Mouse (Mus musculus): Measurements from ENCODE around the gene Resf1. TPM values are rescaled to one million over a fixed set of nuclear protein-coding genes. Genes with fewer than 3 reads are reported as not detected.

Gene Resf1
- total and polyA plus RNA-seq, 2 experiments from 2014 or later, result 25.5 to 27.7 TPM

DNA sequence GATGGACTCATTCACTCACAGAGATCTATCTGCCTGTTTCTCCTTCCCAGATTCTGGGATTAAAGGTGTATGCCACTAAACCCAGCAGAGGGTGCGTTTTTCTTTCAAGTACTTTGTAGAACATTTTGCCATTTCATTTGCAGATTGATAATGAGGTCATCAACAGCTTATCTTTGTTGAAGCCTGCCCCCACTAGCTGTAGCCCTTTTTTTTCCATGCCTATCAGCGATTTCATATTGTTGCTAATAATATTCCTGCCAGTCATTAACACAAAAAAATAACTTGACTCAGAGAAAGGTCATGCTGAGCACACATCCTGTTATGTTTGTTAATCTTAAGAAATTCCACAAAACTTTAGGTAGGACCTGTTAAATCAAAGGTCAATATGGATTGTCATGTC, 2.1 kb upstream of the Resf1 start:
- TF ChIP-seq CTCF (IDR thresholded peaks at IDR 0.05), result no peak
- no peaks in the 10 kb centered on the region for H3K36me3 ChIP-seq (ENCODE audit: insufficient read depth, low read length)
- peaks cover 5% of the 10 kb centered on the region; the same call in 1 of the 2 replicates for H3K4me1 ChIP-seq (ENCODE audit: insufficient read depth, low read length)
- no peak overlapping the region for H3K4me3 ChIP-seq (ENCODE audit: low read depth, low read length)
- 91% methylated on average over 2 of the region's 2 CpGs for WGBS
- ATAC-seq (ENCODE audit: low FRiP score) (no peak), DNase-seq (ENCODE audit: low spot score) (no peak)
- H3K27me3 ChIP-seq (ENCODE audit: insufficient read depth, low read length), result no peaks in the 10 kb centered on the region
- H3K9me3 ChIP-seq (ENCODE audit: low read length), result no peaks in the 10 kb centered on the region
- H3K4me2 ChIP-seq (ENCODE audit: low read depth, low read length, poor library complexity, severe bottlenecking), result no peak overlapping the region
- no peak overlapping the region for H3K27ac ChIP-seq (ENCODE audit: low read depth, low read length)
- no peak overlapping the region for H3K9ac ChIP-seq (replicated peaks; ENCODE audit: low read length, poor library complexity, severe bottlenecking)

DNA sequence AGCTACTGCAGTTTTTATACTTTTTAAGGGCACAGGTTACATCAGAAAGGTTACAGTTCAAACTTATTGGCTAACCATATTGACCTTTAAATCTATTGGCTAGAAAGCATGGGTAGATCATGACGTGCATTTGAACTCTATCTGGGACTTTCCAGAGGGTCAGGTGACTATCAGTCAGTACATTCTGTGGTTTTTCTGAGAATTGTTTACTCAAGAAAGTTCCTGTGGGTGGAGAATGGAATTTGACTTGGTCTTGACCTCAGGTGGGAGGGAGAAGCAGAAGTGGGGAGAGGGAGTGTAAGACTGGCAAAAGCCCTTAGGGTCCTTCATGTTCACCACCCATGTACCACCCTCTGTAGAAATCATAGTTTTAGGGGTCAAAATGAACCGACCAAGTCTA, 1.4 kb upstream of the Resf1 start:
- no peaks in the 10 kb centered on the region for H3K36me3 ChIP-seq (ENCODE audit: insufficient read depth, low read length)
- H3K27me3 ChIP-seq (ENCODE audit: insufficient read depth, low read length), result no peaks in the 10 kb centered on the region
- no peaks in the 10 kb centered on the region for H3K9me3 ChIP-seq (ENCODE audit: low read length)
- TF ChIP-seq CTCF (IDR thresholded peaks at IDR 0.05), result no peak
- no peak overlapping the region for H3K4me2 ChIP-seq (ENCODE audit: low read depth, low read length, poor library complexity, severe bottlenecking)
- ATAC-seq (ENCODE audit: low FRiP score) (no peak), DNase-seq (ENCODE audit: low spot score) (no peak)
- WGBS, result 80% methylated on average over 2 of the region's 2 CpGs
- no peak overlapping the region for H3K9ac ChIP-seq (replicated peaks; ENCODE audit: low read length, poor library complexity, severe bottlenecking)
- no peak overlapping the region for H3K27ac ChIP-seq (ENCODE audit: low read depth, low read length)
- H3K4me1 ChIP-seq (ENCODE audit: insufficient read depth, low read length), result peaks cover 5% of the 10 kb centered on the region; the same call in 1 of the 2 replicates
- no peak overlapping the region for H3K4me3 ChIP-seq (ENCODE audit: low read depth, low read length)

DNA sequence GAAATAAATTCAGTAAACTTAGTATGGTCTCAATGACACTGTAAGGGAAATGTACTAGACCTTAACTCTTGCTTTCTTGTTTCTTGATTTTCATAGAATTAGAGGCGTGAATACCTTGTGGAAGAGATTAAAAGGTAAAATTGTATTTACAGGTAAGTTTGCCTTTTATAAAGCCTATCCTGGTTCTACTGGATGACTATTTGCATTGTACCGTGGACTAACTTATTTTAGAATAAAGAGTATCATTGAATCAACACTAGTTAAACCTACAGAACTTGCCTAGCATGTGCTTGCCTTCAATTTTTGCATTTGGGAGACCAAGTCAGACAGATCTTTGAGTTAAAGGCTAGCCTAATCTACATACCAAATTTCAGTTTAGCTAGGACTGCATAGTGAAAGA, 1.0 kb downstream of the Resf1 start:
- H3K4me2 ChIP-seq (ENCODE audit: low read depth, low read length, poor library complexity, severe bottlenecking), result peak overlapping the region; percentile 46
- WGBS, result 61% methylated on average over 2 of the region's 2 CpGs
- peak overlapping the region; percentile 97 for H3K4me3 ChIP-seq (ENCODE audit: low read depth, low read length)

DNA sequence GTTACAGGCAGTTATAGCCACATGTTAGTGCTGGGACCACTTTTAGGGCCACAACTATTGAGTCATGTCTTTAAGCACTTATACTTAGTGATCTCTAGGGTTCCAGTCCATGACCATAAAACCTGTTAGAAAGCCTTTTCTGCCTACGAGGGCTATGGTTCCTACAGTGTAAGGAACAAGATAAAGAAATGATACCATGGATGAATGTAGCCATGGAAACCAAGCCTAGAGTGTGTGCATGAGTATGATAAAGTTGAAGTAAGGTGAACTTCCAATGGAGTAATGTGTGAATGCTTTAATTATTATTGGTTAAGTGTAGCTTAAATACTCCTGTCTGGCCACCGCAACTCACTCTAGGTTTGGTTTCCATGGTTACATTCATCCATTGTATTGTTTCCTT, 1.8 kb downstream of the Resf1 start:
- Histone ChIP-seq H3K4me1 (ENCODE audit: insufficient read depth, low read length) (peaks cover 5% of the 10 kb centered on the region; the same call in 1 of the 2 replicates), H3K4me3 (ENCODE audit: low read depth, low read length) (no peak overlapping the region), H3K4me2 (ENCODE audit: low read depth, low read length, poor library complexity, severe bottlenecking) (peak overlapping the region; percentile 46; the same call in 1 of the 2 replicates), H3K27me3 (ENCODE audit: insufficient read depth, low read length) (no peaks in the 10 kb centered on the region), H3K36me3 (ENCODE audit: insufficient read depth, low read length) (peaks cover 6% of the 10 kb centered on the region; the same call in 1 of the 2 replicates), H3K27ac (ENCODE audit: low read depth, low read length) (no peak overlapping the region), H3K9me3 (ENCODE audit: low read length) (no peaks in the 10 kb centered on the region), H3K9ac (replicated peaks; ENCODE audit: low read length, poor library complexity, severe bottlenecking) (no peak overlapping the region)
- no peak for TF ChIP-seq CTCF (IDR thresholded peaks at IDR 0.05)
- 75% methylated on average over 2 of the region's 2 CpGs for WGBS
- DNase-seq (ENCODE audit: low spot score) (no peak), ATAC-seq (ENCODE audit: low FRiP score) (no peak)

More for the DNA sequence above, 1.0 kb downstream of the Resf1 start:
- ATAC-seq (ENCODE audit: low FRiP score) (no peak), DNase-seq (ENCODE audit: low spot score) (no peak)
- H3K27ac ChIP-seq (ENCODE audit: low read depth, low read length), result no peak overlapping the region
- H3K27me3 ChIP-seq (ENCODE audit: insufficient read depth, low read length), result no peaks in the 10 kb centered on the region
- TF ChIP-seq CTCF (IDR thresholded peaks at IDR 0.05), result no peak
- H3K36me3 ChIP-seq (ENCODE audit: insufficient read depth, low read length), result no peaks in the 10 kb centered on the region
- H3K9me3 ChIP-seq (ENCODE audit: low read length), result no peaks in the 10 kb centered on the region
- peaks cover 5% of the 10 kb centered on the region; the same call in 1 of the 2 replicates for H3K4me1 ChIP-seq (ENCODE audit: insufficient read depth, low read length)
- H3K9ac ChIP-seq (replicated peaks; ENCODE audit: low read length, poor library complexity, severe bottlenecking), result peak overlapping the region; percentile 99; the same call in 1 of the 2 replicates

DNA sequence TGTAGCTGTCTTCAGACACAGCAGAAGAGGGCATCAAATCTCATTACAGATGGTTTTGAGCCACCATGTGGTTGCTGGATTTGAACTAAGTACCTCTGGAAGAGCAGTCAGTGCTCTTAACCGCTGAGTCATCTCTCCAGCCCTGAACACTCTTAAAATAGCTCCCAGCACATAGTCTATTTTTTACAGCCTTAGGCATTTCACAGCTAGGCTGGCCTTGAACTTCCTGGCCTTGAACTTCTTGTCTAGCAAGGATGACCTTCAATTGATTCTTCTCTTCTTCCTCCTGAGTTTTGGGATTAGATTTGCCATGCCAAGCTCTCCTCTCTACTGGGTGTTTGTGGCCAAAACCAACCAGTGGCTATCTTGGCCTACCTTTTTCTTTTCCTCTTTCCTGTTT, 2.6 kb downstream of the Resf1 start:
- Histone ChIP-seq H3K9me3 (ENCODE audit: low read length) (no peaks in the 10 kb centered on the region), H3K4me3 (ENCODE audit: low read depth, low read length) (no peak overlapping the region)

DNA sequence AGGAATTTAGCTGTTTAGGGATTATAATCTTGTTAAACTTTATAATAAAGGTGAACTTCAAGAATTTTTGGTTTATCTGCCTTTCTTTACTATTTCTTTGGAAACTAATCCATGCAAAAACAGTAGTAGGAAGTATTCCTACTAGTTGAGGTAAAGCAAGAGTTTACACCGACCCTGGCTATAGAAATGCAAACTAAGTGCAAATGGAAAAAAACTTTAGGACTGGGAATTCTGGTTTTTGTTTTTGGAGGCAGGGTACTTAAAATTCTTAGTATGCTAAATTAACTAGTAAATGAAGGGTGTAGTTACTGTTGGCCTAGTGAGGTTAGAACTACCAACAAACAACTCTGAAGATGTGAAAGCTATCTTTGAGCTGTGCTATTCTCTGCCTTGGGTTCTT, 3.0 kb downstream of the Resf1 start:
- no peaks in the 10 kb centered on the region for H3K9me3 ChIP-seq (ENCODE audit: low read length)
- H3K27me3 ChIP-seq (ENCODE audit: insufficient read depth, low read length), result no peaks in the 10 kb centered on the region
- no peak overlapping the region for H3K9ac ChIP-seq (replicated peaks; ENCODE audit: low read length, poor library complexity, severe bottlenecking)
- no peak overlapping the region for H3K4me3 ChIP-seq (ENCODE audit: low read depth, low read length)
- no peak for DNase-seq (ENCODE audit: low spot score)
- peaks cover 5% of the 10 kb centered on the region; the same call in 1 of the 2 replicates for H3K4me1 ChIP-seq (ENCODE audit: insufficient read depth, low read length)
- H3K36me3 ChIP-seq (ENCODE audit: insufficient read depth, low read length), result peaks cover 6% of the 10 kb centered on the region
- no peak overlapping the region for H3K27ac ChIP-seq (ENCODE audit: low read depth, low read length)
- 68% methylated on average over 1 of the region's 1 CpGs for WGBS
- H3K4me2 ChIP-seq (ENCODE audit: low read depth, low read length, poor library complexity, severe bottlenecking), result no peak overlapping the region
- no peak for TF ChIP-seq CTCF (IDR thresholded peaks at IDR 0.05)
- no peak for ATAC-seq (ENCODE audit: low FRiP score)

More for the DNA sequence above, 2.6 kb downstream of the Resf1 start:
- 93% methylated on average over 1 of the region's 1 CpGs for WGBS
- H3K4me2 ChIP-seq (ENCODE audit: low read depth, low read length, poor library complexity, severe bottlenecking), result no peak overlapping the region
- no peak for TF ChIP-seq CTCF (IDR thresholded peaks at IDR 0.05)
- peaks cover 5% of the 10 kb centered on the region; the same call in 1 of the 2 replicates for H3K4me1 ChIP-seq (ENCODE audit: insufficient read depth, low read length)
- DNase-seq (ENCODE audit: low spot score), result no peak
- ATAC-seq (ENCODE audit: low FRiP score), result no peak
- H3K27ac ChIP-seq (ENCODE audit: low read depth, low read length), result no peak overlapping the region
- peaks cover 6% of the 10 kb centered on the region; the same call in 1 of the 2 replicates for H3K36me3 ChIP-seq (ENCODE audit: insufficient read depth, low read length)
- H3K9ac ChIP-seq (replicated peaks; ENCODE audit: low read length, poor library complexity, severe bottlenecking), result no peak overlapping the region
- no peaks in the 10 kb centered on the region for H3K27me3 ChIP-seq (ENCODE audit: insufficient read depth, low read length)
